Mouse (Mus musculus) mesoderm, embryonic 11.5 days (tissue): ENCODE measurements at regions not wholly inside any gene's neighbourhood (a gene's known extent, or its start where the extent isn't known, plus 50 kb on each side); places are given as distances from the start of the nearest gene placed in this dataset.

ENCODE experiments used
- DNase-seq: peaks from one replicate; pipeline ENCODE4 v3.0.0-alpha.2; 2012; ENCODE audit warnings: low read depth, low spot score

DNA sequence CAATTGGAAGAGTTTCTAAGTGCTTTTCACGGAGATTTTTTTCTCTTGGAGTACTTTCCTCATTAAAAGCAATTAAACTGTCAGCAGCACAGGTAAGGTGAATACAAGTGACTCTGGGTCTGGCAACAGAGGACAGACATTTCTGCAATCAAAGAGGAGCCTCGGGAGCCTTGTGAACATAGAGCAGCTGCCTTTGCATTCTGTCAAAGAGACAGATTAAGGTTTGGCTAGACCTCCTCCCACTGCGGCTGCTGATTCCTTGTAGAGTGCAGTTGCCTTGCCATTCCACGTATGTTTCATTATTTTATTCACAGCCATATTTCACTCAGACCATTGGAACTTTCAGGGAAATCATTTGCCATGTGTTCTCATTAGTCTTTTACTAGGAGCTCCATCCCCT lies 563.0 kb upstream of the Gnpda2 start:
- DNase-seq, result peak; percentile 13
